In genomic region chr13:34128276-34129114, GRCm38 (mm10) we compare ENCODE assay signal across 10 mouse cellular contexts. TPM values are rescaled to one million over a fixed set of nuclear protein-coding genes. Genes with fewer than 3 reads are reported as not detected.
DNase-seq lines count a peak whose midpoint lies in the region; ATAC-seq and TF ChIP-seq lines count a peak whose summit lies in the region.
"Had no signal": no experiment of that assay in that cellular context is flagged by ENCODE, and none has a peak within 500 bp of the region (broad histone marks: within the 10 kb centered on the region; RNA-seq: fewer than 3 reads in every experiment).

No protein-coding gene starts in this region.

- H3K4me1 ChIP-seq in heart, embryonic 13.5 days, result peaks cover 49% of the 10 kb centered on the region
- H3K4me1 ChIP-seq in MEL (ENCODE audit: control insufficient read depth in 1 of 2, insufficient read depth in 2 of 2, low read length in 2 of 2), result peaks cover 0 to 12% of the 10 kb centered on the region in 2 experiments; a peak in 2 of 4 replicates
- peaks cover 39% of the 10 kb centered on the region for H3K4me1 ChIP-seq in hindbrain, embryonic 12.5 days
- H3K4me1 ChIP-seq in limb, embryonic 15.5 days, result peaks cover 52% of the 10 kb centered on the region

- ATAC-seq in heart, embryonic 13.5 days (ENCODE audit: extremely low read depth, insufficient number of reproducible peaks, low FRiP score, low TSS enrichment), result no peak
- no peak for ATAC-seq in hindbrain, embryonic 12.5 days (ENCODE audit: low FRiP score)
- no peak for ATAC-seq in limb, embryonic 15.5 days (ENCODE audit: insufficient number of reproducible peaks, low FRiP score, low TSS enrichment, low read depth)

- H3K9ac ChIP-seq in heart, embryonic 13.5 days, result 0 out of 2 replicates have a peak overlapping the region, but pooled peaks have one; percentile 16
- H3K9ac ChIP-seq in MEL (ENCODE audit: control insufficient read depth, low read depth, low read length, poor library complexity, severe bottlenecking), result no peak overlapping the region
- H3K9ac ChIP-seq in hindbrain, embryonic 12.5 days, result peak overlapping the region; percentile 96
- H3K9ac ChIP-seq in limb, embryonic 15.5 days, result no peak overlapping the region

- TF ChIP-seq CTCF in MEL (IDR thresholded peaks at IDR 0.05 in 2 of 3, conservative IDR thresholded peaks at IDR 0.05 in 1 of 3; ENCODE audit: control insufficient read depth in 1 of 3, insufficient read depth in 1 of 3, low read depth in 2 of 3, low read length in 3 of 3, poor library complexity in 1 of 3, severe bottlenecking in 1 of 3), result no peak

- H3K79me2 ChIP-seq in MEL (ENCODE audit: control insufficient read depth, insufficient read depth, low read length, poor library complexity), result no peaks in the 10 kb centered on the region

- no peak for TF ChIP-seq EP300 in MEL (IDR thresholded peaks at IDR 0.05; ENCODE audit: low read depth in 1 of 2, low read length in 2 of 2)

- H3K4me3 ChIP-seq in heart, embryonic 13.5 days, result peak overlapping the region; percentile 77
- no peak overlapping the region for H3K4me3 ChIP-seq in MEL (ENCODE audit: control insufficient read depth in 1 of 2, insufficient read depth in 1 of 2, low read depth in 2 of 2, low read length in 2 of 2)
- H3K4me3 ChIP-seq in hindbrain, embryonic 12.5 days, result peak overlapping the region; percentile 86
- H3K4me3 ChIP-seq in limb, embryonic 15.5 days, result peak overlapping the region; percentile 64

- H3K9me3 ChIP-seq in heart, embryonic 13.5 days, result no peaks in the 10 kb centered on the region
- H3K9me3 ChIP-seq in MEL (replicated peaks; ENCODE audit: insufficient read depth, low read length), result no peaks in the 10 kb centered on the region
- H3K9me3 ChIP-seq in hindbrain, embryonic 12.5 days (replicated peaks), result no peaks in the 10 kb centered on the region
- no peaks in the 10 kb centered on the region for H3K9me3 ChIP-seq in limb, embryonic 15.5 days

- no peak for TF ChIP-seq POLR2A in MEL (IDR thresholded peaks at IDR 0.05; ENCODE audit: control insufficient read depth in 1 of 2, insufficient read depth in 1 of 2, low read depth in 1 of 2, low read length in 2 of 2, poor library complexity in 1 of 2)

- H3K27me3 ChIP-seq in heart, embryonic 13.5 days (replicated peaks), result peaks cover 13% of the 10 kb centered on the region
- H3K27me3 ChIP-seq in MEL (ENCODE audit: control insufficient read depth in 1 of 2, insufficient read depth in 2 of 2, low read length in 2 of 2), result no peaks in the 10 kb centered on the region
- H3K27me3 ChIP-seq in hindbrain, embryonic 12.5 days, result no peaks in the 10 kb centered on the region
- peaks cover 6% of the 10 kb centered on the region; the same call in 1 of the 2 replicates for H3K27me3 ChIP-seq in limb, embryonic 15.5 days

- H3K36me3 ChIP-seq in heart, embryonic 13.5 days, result peaks cover 26% of the 10 kb centered on the region
- no peaks in the 10 kb centered on the region for H3K36me3 ChIP-seq in MEL (ENCODE audit: control insufficient read depth in 1 of 2, insufficient read depth in 2 of 2, low read length in 2 of 2)
- peaks cover 29% of the 10 kb centered on the region for H3K36me3 ChIP-seq in hindbrain, embryonic 12.5 days
- no peaks in the 10 kb centered on the region for H3K36me3 ChIP-seq in limb, embryonic 15.5 days

- 71% methylated on average over 9 of the region's 9 CpGs for WGBS in heart, embryonic 13.5 days
- 45% methylated on average over 9 of the region's 9 CpGs for WGBS in hindbrain, embryonic 12.5 days
- 80% methylated on average over 9 of the region's 9 CpGs for whole genome bisulfite sequencing in limb, embryonic 15.5 days

- DNase-seq in heart, adult 8-10 months (ENCODE audit: low spot score), result no peak
- DNase-seq in MEL (ENCODE audit: low read depth, low spot score), result no peak
- DNase-seq in natural killer cell, adult 2 months (ENCODE audit: low spot score in 2 of 2), result no peak
- no peak for DNase-seq in right cerebral cortex, adult 2 months (ENCODE audit: low spot score in 2 of 2)
- no peak for DNase-seq in adrenal gland, adult (ENCODE audit: inconsistent age in 2 of 2, low spot score in 1 of 2)
- DNase-seq: right cerebral cortex, postnatal 14 days had no signal

- peak overlapping the region; percentile 86 for H3K4me2 ChIP-seq in heart, embryonic 13.5 days
- H3K4me2 ChIP-seq in hindbrain, embryonic 12.5 days (replicated peaks), result peak overlapping the region; percentile 62
- peak overlapping the region; percentile 84 for H3K4me2 ChIP-seq in limb, embryonic 15.5 days

- no peak overlapping the region for H3K27ac ChIP-seq in heart, embryonic 13.5 days (replicated peaks)
- no peak overlapping the region for H3K27ac ChIP-seq in MEL (ENCODE audit: control insufficient read depth, low read depth, low read length)
- peak overlapping the region; percentile 100 for H3K27ac ChIP-seq in hindbrain, embryonic 12.5 days
- no peak overlapping the region for H3K27ac ChIP-seq in limb, embryonic 15.5 days

- no peak for TF ChIP-seq RAD21 in MEL (IDR thresholded peaks at IDR 0.05; ENCODE audit: low read depth, low read length)

TF ChIP-seq in MEL, 35 proteins besides CTCF, POLR2A, EP300 and RAD21:
- TF ChIP-seq HCFC1 (IDR thresholded peaks at IDR 0.05; ENCODE audit: low read depth, low read length), result no peak
- no peak for TF ChIP-seq JUND (IDR thresholded peaks at IDR 0.05; ENCODE audit: low read depth, low read length)
- no peak for TF ChIP-seq BHLHE40 (IDR thresholded peaks at IDR 0.05; ENCODE audit: borderline replicate concordance, low read depth, low read length)
- no peak for TF ChIP-seq MYB (IDR thresholded peaks at IDR 0.05; ENCODE audit: low read depth, low read length)
- TF ChIP-seq USF1 (IDR thresholded peaks at IDR 0.05; ENCODE audit: low read depth, low read length), result no peak
- no peak for TF ChIP-seq E2F4 (IDR thresholded peaks at IDR 0.05; ENCODE audit: borderline replicate concordance, low read depth, low read length)
- TF ChIP-seq GATA1 (IDR thresholded peaks at IDR 0.05; ENCODE audit: low read depth, low read length), result 0 out of 2 replicates have a peak, but pooled peaks have one; percentile 29
- no peak for TF ChIP-seq SIN3A (IDR thresholded peaks at IDR 0.05; ENCODE audit: low read length)
TF ChIP-seq in MEL: peak in this region for 1.

RNA-seq across cellular contexts. Expression of gene Tubb2b, which starts 1.8 kb away (rescaled TPM):
- polyA plus RNA-seq in heart, embryonic 13.5 days (2015; fragmentation: Nextera tagmentation; extraction: Ambion mirVana), result 36.7 and 40.0 TPM in 2 replicates
- 1 to 10 TPM; 2.3 to 5.9 (median 4.3) TPM for total RNA-seq in heart, adult 8-10 months (2022)
- total RNA-seq in MEL (2012; rRNA removed), result 1.4 and 2.7 TPM in 2 replicates
- polyA plus RNA-seq in MEL (2012; ENCODE audit: insufficient read depth in 1 of 2, insufficient read length in 2 of 2, low read depth in 1 of 2, low replicate concordance in 2 of 2, missing spikeins in 1 of 2), result 10 to 100 TPM in 1 of 2 experiments, not detected in 1; 10.6 TPM
- 363 and 373 TPM in 2 replicates for polyA plus RNA-seq in hindbrain, embryonic 12.5 days (2016; fragmentation: Nextera tagmentation; extraction: Ambion mirVana)
- polyA plus RNA-seq in limb, embryonic 15.5 days (2015; fragmentation: Nextera tagmentation; extraction: Ambion mirVana), result 33.5 and 34.5 TPM in 2 replicates
- total RNA-seq: liver, adult 2 months had no signal

RNA-seq across cellular contexts. Expression of gene Psmg4, which starts 34.3 kb away (rescaled TPM):
- polyA plus RNA-seq in heart, embryonic 13.5 days (2015; fragmentation: Nextera tagmentation; extraction: Ambion mirVana), result 65.3 and 81.5 TPM in 2 replicates
- 10 to 100 TPM; 24.7 to 33.2 (median 31.3) TPM for total RNA-seq in heart, adult 8-10 months (2022)
- 146 and 161 TPM in 2 replicates for total RNA-seq in MEL (2012; rRNA removed)
- 100 to 1,000 TPM in 1 of 2 experiments, not detected in 1; 121 TPM for polyA plus RNA-seq in MEL (2012; ENCODE audit: insufficient read depth in 1 of 2, insufficient read length in 2 of 2, low read depth in 1 of 2, low replicate concordance in 2 of 2, missing spikeins in 1 of 2)
- 80.5 and 93.8 TPM in 2 replicates for polyA plus RNA-seq in hindbrain, embryonic 12.5 days (2016; fragmentation: Nextera tagmentation; extraction: Ambion mirVana)
- 62.6 and 65.5 TPM in 2 replicates for polyA plus RNA-seq in limb, embryonic 15.5 days (2015; fragmentation: Nextera tagmentation; extraction: Ambion mirVana)

RNA-seq across cellular contexts. Expression of gene Tubb2a, which starts 50.7 kb away (rescaled TPM):
- 140 and 144 TPM in 2 replicates for polyA plus RNA-seq in heart, embryonic 13.5 days (2015; fragmentation: Nextera tagmentation; extraction: Ambion mirVana)
- 10 to 100 TPM; 29.1 to 49.7 (median 41.1) TPM for total RNA-seq in heart, adult 8-10 months (2022)
- total RNA-seq in MEL (2012; rRNA removed), result 38.8 and 68.8 TPM in 2 replicates
- polyA plus RNA-seq in MEL (2012; ENCODE audit: insufficient read depth in 1 of 2, insufficient read length in 2 of 2, low read depth in 1 of 2, low replicate concordance in 2 of 2, missing spikeins in 1 of 2), result 10 to 100 TPM in 1 of 2 experiments, not detected in 1; 55.9 TPM
- polyA plus RNA-seq in hindbrain, embryonic 12.5 days (2016; fragmentation: Nextera tagmentation; extraction: Ambion mirVana), result 785 and 845 TPM in 2 replicates
- polyA plus RNA-seq in limb, embryonic 15.5 days (2015; fragmentation: Nextera tagmentation; extraction: Ambion mirVana), result 188 and 249 TPM in 2 replicates

Comparison
In these comparisons a context has a peak if more than half of its experiments do, and no peak if none do; other contexts are left out.
1. H3K4me3 ChIP-seq: peak in heart, embryonic 13.5 days (single experiment), hindbrain, embryonic 12.5 days (single experiment) and limb, embryonic 15.5 days (single experiment); none in MEL (0 of 2).
2. H3K9ac ChIP-seq: peak in heart, embryonic 13.5 days (single experiment) and hindbrain, embryonic 12.5 days (single experiment); none in MEL (single experiment) and limb, embryonic 15.5 days (single experiment).
3. Peak in every context shown above with its lines, with median percentiles within 50 percentile points of each other: H3K4me2 ChIP-seq.